Mouse (Mus musculus): ENCODE measurements around the gene Lama1.
"Not testable (repeated sequence)": the region's sequence is repeated elsewhere in the genome, so short reads cannot be mapped to it uniquely, and the experiment has no call there.

Lama1 gene

GRCm38 (mm10) chr17:67722578-67722977 lies 25.5 kb downstream of the Lama1 start:
- DNase-seq, result no peak

DNA sequence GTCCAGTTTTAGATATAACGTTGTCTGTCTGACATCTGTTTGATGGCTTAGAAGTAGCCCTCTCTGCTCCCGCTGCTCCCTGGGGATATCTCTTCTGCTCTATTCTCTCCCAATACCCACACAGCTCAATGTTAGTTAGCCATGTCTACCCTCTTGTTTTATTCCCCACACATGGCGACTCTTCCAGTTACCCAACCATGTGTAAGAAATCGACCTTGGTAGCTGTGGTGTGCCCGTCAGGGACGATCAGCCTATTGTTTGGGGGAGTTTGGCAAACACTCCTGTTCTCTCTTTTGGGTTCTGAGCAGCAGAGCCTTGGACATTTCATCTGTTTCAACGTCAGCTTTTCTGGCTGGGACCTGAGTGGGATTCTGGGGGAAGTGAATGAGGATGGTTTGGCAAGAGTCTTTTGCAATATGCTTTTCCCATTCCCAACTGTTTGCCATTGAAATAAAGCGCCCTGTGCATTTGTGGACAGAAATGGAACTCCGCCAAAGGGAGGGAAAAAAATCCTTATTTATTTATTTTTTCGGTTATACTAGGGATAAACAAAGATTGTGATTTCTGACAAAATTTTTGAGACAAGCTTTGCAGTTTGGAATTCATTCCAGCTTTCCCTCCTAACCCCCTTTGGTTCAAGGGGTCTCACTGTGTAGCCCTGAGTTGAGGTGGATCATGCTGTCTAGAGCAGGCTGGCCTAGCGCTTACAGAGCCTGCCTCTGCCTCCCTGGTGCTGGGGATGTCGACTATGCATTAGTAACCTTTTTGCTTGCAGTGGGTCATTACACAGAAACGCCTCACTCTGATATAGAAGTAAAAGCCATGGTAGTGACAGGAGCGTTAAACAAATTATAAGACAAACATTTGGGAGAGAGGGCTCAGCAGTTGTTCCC lies 26.4 kb downstream of the Lama1 start:
- no peak for DNase-seq

DNA sequence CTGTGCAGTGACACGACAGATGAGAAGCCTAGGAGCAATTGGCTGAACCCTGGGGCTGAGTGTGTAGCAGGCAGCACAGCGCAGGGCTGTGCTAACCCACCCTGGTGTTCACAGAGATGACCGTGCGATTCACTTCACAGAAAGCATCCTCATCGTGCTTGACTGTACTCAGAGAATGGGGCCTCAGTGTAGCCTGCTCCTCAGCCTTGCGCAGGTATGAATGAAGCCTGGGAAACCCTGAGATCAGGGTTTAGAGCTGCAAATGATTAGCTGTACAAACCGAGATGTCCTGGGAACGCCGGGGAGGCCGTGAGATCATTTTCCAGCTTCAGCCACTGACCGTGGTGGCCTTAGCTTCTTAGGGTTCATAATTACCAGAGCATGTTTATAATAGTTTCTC lies 29.5 kb downstream of the Lama1 start:
- DNase-seq, result peak; percentile 39

DNA sequence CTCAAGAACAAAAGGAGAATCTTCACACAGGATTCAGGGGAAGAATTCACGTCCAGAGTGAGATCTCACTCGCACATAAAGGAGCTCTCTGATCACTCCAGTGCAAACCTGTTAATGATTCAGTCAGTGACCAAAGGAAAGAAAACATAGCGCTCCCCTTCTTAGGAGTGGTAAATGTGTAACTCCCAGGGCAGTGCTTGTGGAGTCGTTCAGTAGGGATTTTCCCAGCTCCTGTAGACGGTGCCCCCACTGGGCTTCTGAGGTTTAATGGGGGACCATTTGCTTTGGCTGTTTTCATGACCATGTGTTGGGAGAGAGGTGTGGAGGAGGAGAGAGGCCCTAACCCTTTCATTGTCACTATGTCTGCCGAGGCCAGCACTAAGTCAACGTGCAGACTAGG lies 31.7 kb downstream of the Lama1 start:
- peak; percentile 61 for DNase-seq

DNA sequence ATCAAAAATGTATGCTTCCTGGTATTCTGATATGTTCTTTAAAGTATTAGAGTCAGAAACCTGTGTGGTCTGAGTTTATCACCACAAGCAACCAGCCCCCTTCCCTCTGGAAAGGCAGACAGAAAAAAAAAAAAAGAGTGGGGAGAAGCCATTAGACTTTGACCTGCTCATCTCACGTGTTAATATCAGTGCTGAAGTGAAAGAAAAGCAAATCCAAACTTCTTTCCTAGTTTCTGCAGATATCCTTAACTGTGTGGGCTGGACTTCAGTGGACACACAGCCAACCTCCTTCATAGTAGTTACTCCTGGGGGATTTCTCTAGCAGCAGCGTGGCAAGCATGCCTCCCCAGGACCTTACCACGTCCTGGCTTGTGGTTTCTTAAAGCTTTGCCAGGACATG lies 34.0 kb downstream of the Lama1 start:
- peak; percentile 36 for DNase-seq

DNA sequence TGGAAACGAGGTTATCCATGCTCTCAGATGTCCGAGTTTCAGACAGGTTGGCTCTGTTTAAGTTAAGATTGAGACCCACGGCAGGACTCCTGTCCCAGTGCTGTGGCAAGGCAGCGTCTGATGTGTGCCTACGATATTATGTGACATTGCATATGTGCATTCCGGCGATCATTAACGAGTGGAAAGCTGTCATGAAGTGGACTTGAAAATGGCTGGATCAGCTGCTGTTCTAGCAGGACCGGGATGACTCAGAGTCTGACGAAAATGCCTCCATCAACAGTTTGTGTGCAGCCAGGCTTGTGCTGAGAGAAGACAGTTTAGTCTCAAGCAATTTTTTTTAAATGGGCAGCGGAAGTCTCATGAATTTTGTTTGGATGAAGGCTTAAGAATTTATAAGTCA lies 34.9 kb downstream of the Lama1 start:
- DNase-seq, result no peak

GRCm38 (mm10) chr17:67733516-67733915 lies 36.5 kb downstream of the Lama1 start:
- no peak for DNase-seq

GRCm38 (mm10) chr17:67735722-67736121 lies 38.7 kb downstream of the Lama1 start:
- DNase-seq, result no peak

GRCm38 (mm10) chr17:67741229-67741628 lies 44.2 kb downstream of the Lama1 start:
- DNase-seq, result not testable (repeated sequence)

GRCm38 (mm10) chr17:67764167-67764871 lies 67.3 kb downstream of the Lama1 start:
- DNase-seq, result no peak

DNA sequence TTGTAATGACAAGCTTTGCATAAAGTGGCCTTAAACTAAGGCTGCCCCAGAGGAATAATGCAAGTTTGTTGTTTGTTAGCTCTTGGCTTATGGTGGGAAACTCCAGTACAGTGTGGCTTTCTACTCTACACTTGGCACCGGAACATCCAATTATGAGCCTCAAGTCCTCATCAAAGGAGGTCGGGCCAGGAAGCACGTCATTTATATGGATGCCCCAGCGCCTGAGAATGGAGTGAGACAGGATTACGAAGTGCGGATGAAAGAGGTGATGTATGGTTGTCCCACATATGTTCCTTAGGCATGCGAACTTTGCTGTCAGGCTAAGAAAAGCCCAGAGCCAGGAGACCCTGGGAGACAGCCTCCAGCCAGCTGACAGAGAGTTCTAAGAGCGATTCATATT lies 76.5 kb downstream of the Lama1 start:
- DNase-seq, result no peak

- peak; percentile 14 for DNase-seq
Measured at GRCm38 (mm10) chr17:67776764-67777163, 79.7 kb downstream of the Lama1 start.

GRCm38 (mm10) chr17:67779812-67780211 lies 82.8 kb downstream of the Lama1 start:
- peak; percentile 53 for DNase-seq

- no peak for DNase-seq
Measured at GRCm38 (mm10) chr17:67791091-67791490, 94.0 kb downstream of the Lama1 start.

GRCm38 (mm10) chr17:67809171-67809570 lies 112.1 kb downstream of the Lama1 start:
- DNase-seq, result no peak

- DNase-seq, result no peak
Measured at GRCm38 (mm10) chr17:67813666-67814065, 116.6 kb downstream of the Lama1 start.

DNA sequence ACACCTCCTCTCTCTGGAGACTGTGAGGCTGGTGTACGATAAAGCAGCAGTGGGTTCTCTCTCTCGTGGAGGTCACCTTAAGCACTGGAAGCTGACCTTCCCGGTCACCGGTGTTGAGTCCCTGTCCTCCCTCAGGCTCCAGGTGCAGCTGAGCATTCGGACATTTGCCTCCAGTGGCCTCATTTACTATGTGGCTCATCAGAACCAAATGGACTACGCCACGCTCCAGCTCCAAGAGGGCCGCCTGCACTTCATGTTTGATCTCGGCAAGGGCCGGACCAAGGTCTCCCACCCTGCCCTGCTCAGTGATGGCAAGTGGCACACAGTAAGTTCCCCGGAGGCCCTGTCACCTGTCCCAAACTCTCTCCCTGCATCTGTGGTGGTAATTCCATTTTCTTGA lies 118.7 kb downstream of the Lama1 start:
- DNase-seq, result no peak

- DNase-seq, result no peak
Measured at GRCm38 (mm10) chr17:67816916-67817315, 119.9 kb downstream of the Lama1 start.

DNA sequence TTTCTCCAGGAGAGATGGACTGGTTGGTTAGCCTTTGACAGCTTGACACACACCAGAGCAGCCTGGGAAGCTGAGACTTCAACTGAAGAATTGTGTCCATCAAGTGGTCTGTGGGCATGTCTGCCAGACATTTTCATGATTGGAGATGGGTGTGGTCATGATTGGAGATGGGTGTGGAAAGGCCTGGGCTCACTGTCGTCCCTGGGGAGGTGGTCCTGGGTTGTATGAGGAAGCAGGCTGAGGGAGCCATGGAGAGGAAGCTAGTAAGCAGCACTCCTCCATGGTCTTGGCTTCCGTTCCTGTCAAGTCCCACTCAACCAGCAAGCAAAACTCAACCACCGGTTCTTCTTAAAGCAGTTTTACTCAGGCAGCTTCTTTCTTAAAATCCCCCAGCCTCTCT lies 130.4 kb downstream of the Lama1 start:
- no peak for DNase-seq

DNA sequence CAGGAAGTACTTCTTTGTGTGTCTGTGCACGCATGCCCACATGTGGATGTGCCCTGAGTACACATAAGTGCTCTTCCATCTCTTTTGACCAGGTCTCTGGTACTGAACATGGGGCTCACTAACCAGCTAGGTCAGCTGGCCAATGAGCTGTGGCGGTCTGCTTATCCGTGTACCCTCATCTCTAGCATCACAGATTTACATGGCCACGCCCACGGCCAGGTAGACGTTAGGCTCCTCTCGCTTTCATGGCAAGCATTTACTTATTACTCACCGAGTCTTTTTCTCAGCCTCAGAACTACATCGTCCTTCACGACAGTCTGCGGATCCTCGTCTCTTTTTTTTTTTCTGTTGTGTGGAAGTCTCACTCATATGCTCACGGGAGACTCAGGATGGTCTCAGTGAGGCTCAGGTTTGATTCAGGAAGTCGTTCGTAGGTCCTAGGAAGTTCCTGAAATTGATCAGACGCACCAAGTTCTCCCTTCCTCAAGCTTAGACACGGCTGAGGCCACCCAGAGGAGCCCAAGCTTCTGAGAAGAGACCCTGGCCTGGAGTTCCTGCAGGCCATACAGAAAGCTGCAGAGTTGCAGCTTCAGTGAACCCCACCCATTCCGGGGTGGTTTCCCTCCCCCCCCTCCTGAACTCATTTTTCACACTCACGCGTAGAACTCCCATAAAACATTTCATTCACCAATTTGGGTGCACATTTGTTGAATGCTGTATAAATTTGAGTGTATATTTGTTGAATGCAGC lies 139.3 kb downstream of the Lama1 start:
- DNase-seq, result no peak

DNA sequence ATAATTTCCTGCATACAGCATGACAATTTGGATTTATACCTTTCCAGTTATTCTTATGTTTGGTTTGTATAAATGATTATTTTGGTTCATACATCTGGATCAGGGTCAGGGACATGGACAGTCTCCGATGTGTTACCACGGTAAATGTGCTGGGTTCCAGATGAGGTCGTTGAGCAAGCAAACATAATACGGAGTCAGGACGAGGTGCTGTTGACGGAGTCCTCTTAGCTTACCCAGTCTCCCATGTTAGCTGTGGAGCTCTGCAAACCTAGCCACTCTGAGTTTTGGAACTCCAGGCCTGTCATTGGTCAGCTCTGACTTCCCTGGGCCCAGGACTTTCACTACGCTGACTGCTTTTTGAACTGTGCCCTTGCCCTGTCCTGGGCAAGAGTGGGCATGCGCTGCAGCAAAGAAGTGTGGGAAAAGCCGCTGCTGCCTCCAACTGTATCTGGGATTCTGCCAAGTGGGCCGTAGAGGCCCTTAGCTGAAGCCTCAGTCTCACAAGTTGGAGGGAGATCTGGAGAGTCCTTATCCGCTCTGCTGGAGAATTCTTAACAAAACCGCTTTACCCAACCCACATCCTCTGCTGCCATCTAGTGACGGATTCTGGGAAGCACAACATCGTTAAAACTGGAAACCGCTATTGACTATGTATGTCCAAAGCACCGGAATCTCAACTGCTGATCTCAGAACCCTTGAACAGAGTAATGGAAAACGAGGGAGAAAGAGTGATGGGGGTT lies 140.5 kb downstream of the Lama1 start:
- DNase-seq, result peak; percentile 79

- no peak for DNase-seq
Measured at GRCm38 (mm10) chr17:67838948-67839347, 141.9 kb downstream of the Lama1 start.

GRCm38 (mm10) chr17:67841494-67841893 lies 144.4 kb downstream of the Lama1 start:
- DNase-seq, result not testable (repeated sequence)

Measured in kidney, postnatal 14 days (tissue).